Mouse (Mus musculus): ENCODE measurements at regions not wholly inside any gene's neighbourhood (a gene's known extent, or its start where the extent isn't known, plus 50 kb on each side); places are given as distances from the start of the nearest gene placed in this dataset.

DNA sequence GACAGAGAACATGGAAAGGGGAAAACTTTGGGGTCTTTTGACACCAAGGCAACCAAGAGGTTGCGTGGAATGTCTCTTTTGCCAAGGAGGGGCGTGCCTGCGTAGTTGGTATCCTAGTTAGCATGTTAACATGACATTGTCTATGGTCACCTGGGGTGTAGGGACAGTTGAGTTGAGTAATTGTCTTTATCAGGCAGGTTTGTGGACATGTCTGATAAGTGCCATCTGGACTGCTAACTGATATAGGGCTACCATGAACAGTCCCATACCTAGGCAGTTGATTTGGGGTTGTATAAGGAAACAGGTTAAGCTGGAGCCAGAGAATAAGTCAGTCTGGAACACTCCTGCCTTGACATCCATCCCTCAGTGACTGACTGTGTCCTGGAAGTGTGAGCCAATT lies 197.6 kb downstream of the Pten start:
- Histone ChIP-seq H3K36me3 (replicated peaks) (no peaks in the 10 kb centered on the region), H3K9me3 (replicated peaks) (no peaks in the 10 kb centered on the region), H3K4me3 (ENCODE audit: low read depth, low read length) (no peak overlapping the region), H3K27me3 (ENCODE audit: insufficient read depth, low read length) (peaks cover 32% of the 10 kb centered on the region), H3K4me1 (ENCODE audit: insufficient read depth, low read depth, low read length) (peaks cover 64% of the 10 kb centered on the region)
- no peak for ATAC-seq (ENCODE audit: extremely low read depth, insufficient number of reproducible peaks, low FRiP score, poor library complexity, severe bottlenecking)
- no peak for DNase-seq (ENCODE audit: low spot score)
- TF ChIP-seq GATA2 (IDR thresholded peaks at IDR 0.05; ENCODE audit: borderline replicate concordance, low read depth, low read length) (no peak), POLR2AphosphoS5 (IDR thresholded peaks at IDR 0.05; ENCODE audit: insufficient replicate concordance, low read depth, low read length) (no peak), GATA1 (IDR thresholded peaks at IDR 0.05; ENCODE audit: borderline replicate concordance, low read length) (no peak), CTCF (IDR thresholded peaks at IDR 0.05; ENCODE audit: low read depth, low read length) (no peak), TAL1 (conservative IDR thresholded peaks at IDR 0.05; ENCODE audit: low read depth, low read length) (no peak)

- no peak for TF ChIP-seq POLR2AphosphoS5 (IDR thresholded peaks at IDR 0.05; ENCODE audit: insufficient replicate concordance, low read depth, low read length)
- TF ChIP-seq GATA1 (IDR thresholded peaks at IDR 0.05; ENCODE audit: borderline replicate concordance, low read length) = no peak
- no peak for TF ChIP-seq CTCF (IDR thresholded peaks at IDR 0.05; ENCODE audit: low read depth, low read length)
- TF ChIP-seq TAL1 (conservative IDR thresholded peaks at IDR 0.05; ENCODE audit: low read depth, low read length) = no peak
- TF ChIP-seq GATA2 (IDR thresholded peaks at IDR 0.05; ENCODE audit: borderline replicate concordance, low read depth, low read length) = no peak
- H3K36me3 ChIP-seq (replicated peaks) = no peaks in the 10 kb centered on the region
- H3K27me3 ChIP-seq (ENCODE audit: insufficient read depth, low read length) = peaks cover 38% of the 10 kb centered on the region
- no peaks in the 10 kb centered on the region for H3K9me3 ChIP-seq (replicated peaks)
- DNase-seq (ENCODE audit: low spot score) (no peak), ATAC-seq (ENCODE audit: extremely low read depth, insufficient number of reproducible peaks, low FRiP score, poor library complexity, severe bottlenecking) (no peak)
- H3K4me1 ChIP-seq (ENCODE audit: insufficient read depth, low read depth, low read length) = peaks cover 69% of the 10 kb centered on the region
- peak overlapping the region; percentile 64 for H3K4me3 ChIP-seq (ENCODE audit: low read depth, low read length)
These were observed 199.0 kb downstream of the Pten start for GRCm38 (mm10) chr19:32956143-32956915.

GRCm38 (mm10) chr19:32956916-32957558 lies 199.7 kb downstream of the Pten start:
- H3K36me3 ChIP-seq (replicated peaks) = no peaks in the 10 kb centered on the region
- no peaks in the 10 kb centered on the region for H3K9me3 ChIP-seq (replicated peaks)
- H3K27me3 ChIP-seq (ENCODE audit: insufficient read depth, low read length) = peaks cover 38% of the 10 kb centered on the region
- H3K4me3 ChIP-seq (ENCODE audit: low read depth, low read length) = peak overlapping the region; percentile 64
- TF ChIP-seq GATA2 (IDR thresholded peaks at IDR 0.05; ENCODE audit: borderline replicate concordance, low read depth, low read length) = no peak
- TF ChIP-seq TAL1 (conservative IDR thresholded peaks at IDR 0.05; ENCODE audit: low read depth, low read length) = no peak
- no peak for TF ChIP-seq GATA1 (IDR thresholded peaks at IDR 0.05; ENCODE audit: borderline replicate concordance, low read length)
- TF ChIP-seq POLR2AphosphoS5 (IDR thresholded peaks at IDR 0.05; ENCODE audit: insufficient replicate concordance, low read depth, low read length) = no peak
- ATAC-seq (ENCODE audit: extremely low read depth, insufficient number of reproducible peaks, low FRiP score, poor library complexity, severe bottlenecking) (no peak), DNase-seq (ENCODE audit: low spot score) (peak; percentile 39)
- H3K4me1 ChIP-seq (ENCODE audit: insufficient read depth, low read depth, low read length) = peaks cover 73% of the 10 kb centered on the region

- DNase-seq (ENCODE audit: low spot score) (no peak), ATAC-seq (ENCODE audit: extremely low read depth, insufficient number of reproducible peaks, low FRiP score, poor library complexity, severe bottlenecking) (no peak)
- Histone ChIP-seq H3K4me1 (ENCODE audit: insufficient read depth, low read depth, low read length) (peaks cover 63% of the 10 kb centered on the region), H3K9me3 (replicated peaks) (no peaks in the 10 kb centered on the region), H3K4me3 (ENCODE audit: low read depth, low read length) (no peak overlapping the region), H3K27me3 (ENCODE audit: insufficient read depth, low read length) (peaks cover 32% of the 10 kb centered on the region), H3K36me3 (replicated peaks) (no peaks in the 10 kb centered on the region)
- TF ChIP-seq GATA2 (IDR thresholded peaks at IDR 0.05; ENCODE audit: borderline replicate concordance, low read depth, low read length) (no peak), POLR2AphosphoS5 (IDR thresholded peaks at IDR 0.05; ENCODE audit: insufficient replicate concordance, low read depth, low read length) (no peak), CTCF (IDR thresholded peaks at IDR 0.05; ENCODE audit: low read depth, low read length) (no peak), TAL1 (conservative IDR thresholded peaks at IDR 0.05; ENCODE audit: low read depth, low read length) (no peak), GATA1 (IDR thresholded peaks at IDR 0.05; ENCODE audit: borderline replicate concordance, low read length) (no peak)
These were observed 201.0 kb downstream of the Pten start for GRCm38 (mm10) chr19:32958276-32958675.

DNA sequence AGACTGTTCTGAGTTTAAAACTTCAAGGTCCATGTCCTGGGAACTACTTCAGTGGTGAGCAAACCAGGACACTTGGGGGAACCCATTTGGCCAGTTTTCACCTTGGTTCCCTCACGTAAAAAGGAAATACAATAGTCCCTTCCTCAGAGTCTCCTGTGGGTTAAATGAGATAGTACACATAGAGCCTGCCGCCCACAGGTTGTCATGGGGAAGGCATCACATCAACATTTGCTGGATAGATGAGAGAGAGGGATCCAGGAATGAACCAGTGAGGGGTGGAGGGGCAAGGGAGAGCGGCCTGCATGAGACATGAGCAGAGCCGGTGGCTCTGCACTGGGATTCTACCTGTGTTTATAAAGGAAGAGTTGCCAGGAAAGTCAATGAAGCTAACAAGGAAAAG lies 201.5 kb downstream of the Pten start:
- TF ChIP-seq TAL1 (conservative IDR thresholded peaks at IDR 0.05; ENCODE audit: low read depth, low read length) = no peak
- no peak for TF ChIP-seq GATA1 (IDR thresholded peaks at IDR 0.05; ENCODE audit: borderline replicate concordance, low read length)
- no peak for TF ChIP-seq CTCF (IDR thresholded peaks at IDR 0.05; ENCODE audit: low read depth, low read length)
- TF ChIP-seq GATA2 (IDR thresholded peaks at IDR 0.05; ENCODE audit: borderline replicate concordance, low read depth, low read length) = no peak
- no peak for TF ChIP-seq POLR2AphosphoS5 (IDR thresholded peaks at IDR 0.05; ENCODE audit: insufficient replicate concordance, low read depth, low read length)
- Histone ChIP-seq H3K9me3 (replicated peaks) (no peaks in the 10 kb centered on the region), H3K36me3 (replicated peaks) (no peaks in the 10 kb centered on the region), H3K4me3 (ENCODE audit: low read depth, low read length) (no peak overlapping the region), H3K27me3 (ENCODE audit: insufficient read depth, low read length) (peaks cover 32% of the 10 kb centered on the region), H3K4me1 (ENCODE audit: insufficient read depth, low read depth, low read length) (peaks cover 62% of the 10 kb centered on the region)
- ATAC-seq (ENCODE audit: extremely low read depth, insufficient number of reproducible peaks, low FRiP score, poor library complexity, severe bottlenecking) = no peak
- no peak for DNase-seq (ENCODE audit: low spot score)

GRCm38 (mm10) chr19:32959844-32960195 lies 202.5 kb downstream of the Pten start:
- no peak for DNase-seq (ENCODE audit: low spot score)
- Histone ChIP-seq H3K36me3 (replicated peaks) (no peaks in the 10 kb centered on the region), H3K4me3 (ENCODE audit: low read depth, low read length) (no peak overlapping the region), H3K9me3 (replicated peaks) (no peaks in the 10 kb centered on the region), H3K4me1 (ENCODE audit: insufficient read depth, low read depth, low read length) (peaks cover 55% of the 10 kb centered on the region), H3K27me3 (ENCODE audit: insufficient read depth, low read length) (peaks cover 29% of the 10 kb centered on the region)
- TF ChIP-seq GATA2 (IDR thresholded peaks at IDR 0.05; ENCODE audit: borderline replicate concordance, low read depth, low read length) (no peak), POLR2AphosphoS5 (IDR thresholded peaks at IDR 0.05; ENCODE audit: insufficient replicate concordance, low read depth, low read length) (no peak), TAL1 (conservative IDR thresholded peaks at IDR 0.05; ENCODE audit: low read depth, low read length) (no peak), GATA1 (IDR thresholded peaks at IDR 0.05; ENCODE audit: borderline replicate concordance, low read length) (no peak), CTCF (IDR thresholded peaks at IDR 0.05; ENCODE audit: low read depth, low read length) (no peak)
- no peak for ATAC-seq (ENCODE audit: extremely low read depth, insufficient number of reproducible peaks, low FRiP score, poor library complexity, severe bottlenecking)
